Mouse (Mus musculus): Measurements from ENCODE around the gene Slc2a8. TPM values are rescaled to one million over a fixed set of nuclear protein-coding genes. Genes with fewer than 3 reads are reported as not detected.
"Not testable (repeated sequence)": the region's sequence is repeated elsewhere in the genome, so short reads cannot be mapped to it uniquely, and the experiment has no call there.

The Slc2a8 gene
- 4.3 and 7.0 TPM in 2 replicates for polyA plus RNA-seq (2012)

DNA sequence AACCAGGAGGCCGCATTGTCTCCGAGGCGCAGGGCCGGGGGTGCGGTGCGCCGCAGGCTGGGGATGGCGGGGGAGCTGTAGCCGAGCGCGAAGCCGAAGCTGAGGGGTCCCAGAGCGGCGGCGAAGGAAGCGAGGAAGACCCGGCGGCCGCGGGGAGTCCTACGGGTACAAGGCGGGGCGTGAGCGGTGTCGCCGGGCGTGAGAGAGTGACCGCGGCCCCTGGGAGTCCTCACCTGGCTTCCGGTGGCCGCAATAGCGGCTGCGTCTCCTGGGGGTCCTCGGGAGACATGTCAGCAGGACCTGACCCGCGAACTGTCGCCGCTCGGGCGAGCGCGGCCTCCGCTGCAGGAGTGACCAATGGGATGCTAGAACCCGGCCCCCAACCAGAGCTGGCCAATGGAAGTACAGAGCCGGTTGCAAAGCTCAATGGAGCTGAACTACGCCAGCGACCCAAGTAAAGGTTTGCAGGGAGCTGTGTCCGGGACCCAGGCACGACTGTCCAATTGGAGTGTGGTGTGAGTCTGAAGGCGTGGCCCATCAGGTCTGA, at the start of gene Slc2a8:
Gene Slc2a8 (minus strand): TSS at position 359 of the 547 bp plus-strand sequence.
- peaks cover 61% of the 10 kb centered on the region for H3K4me1 ChIP-seq (ENCODE audit: control insufficient read depth)
- TF ChIP-seq TAL1 (IDR thresholded peaks at IDR 0.05; ENCODE audit: low read length) (no peak), GATA1 (IDR thresholded peaks at IDR 0.05; ENCODE audit: low read length) (no peak)
- peaks cover 17% of the 10 kb centered on the region for H3K27me3 ChIP-seq (ENCODE audit: control insufficient read depth)
- H3K36me3 ChIP-seq (ENCODE audit: control insufficient read depth), result peaks cover 6% of the 10 kb centered on the region
- peak within 1 kb of the TSS; percentile 71 for H3K4me3 ChIP-seq (replicated peaks)
- no peaks in the 10 kb centered on the region for H3K9me3 ChIP-seq (ENCODE audit: control insufficient read depth, low read length)

DNA sequence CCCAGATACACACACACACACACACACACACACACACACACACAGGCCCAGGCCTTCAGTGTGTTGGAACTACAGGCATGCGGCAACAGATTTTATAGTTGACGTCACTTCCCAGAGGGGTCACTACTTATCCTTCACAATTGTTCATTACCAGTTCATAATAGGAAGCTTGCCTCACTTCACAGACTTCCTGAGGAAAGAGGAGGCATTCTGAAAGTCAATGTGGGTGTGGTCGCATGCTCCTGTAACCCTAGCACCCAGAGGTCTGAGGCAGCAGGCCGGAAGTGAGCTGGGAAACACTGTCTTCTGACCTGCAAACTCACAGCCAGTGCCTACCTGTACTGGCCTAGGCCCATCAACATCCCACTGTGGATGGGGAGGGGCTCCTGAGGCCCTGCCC, 43.2 kb upstream of the Slc2a8 start:
- Histone ChIP-seq H3K4me1 (ENCODE audit: control insufficient read depth) (no peaks in the 10 kb centered on the region), H3K27me3 (ENCODE audit: control insufficient read depth) (no peaks in the 10 kb centered on the region), H3K4me3 (replicated peaks) (no peak overlapping the region), H3K36me3 (ENCODE audit: control insufficient read depth) (no peaks in the 10 kb centered on the region), H3K9me3 (ENCODE audit: control insufficient read depth, low read length) (no peaks in the 10 kb centered on the region)
- TF ChIP-seq TAL1 (IDR thresholded peaks at IDR 0.05; ENCODE audit: low read length) (no peak), GATA1 (IDR thresholded peaks at IDR 0.05; ENCODE audit: low read length) (no peak)

DNA sequence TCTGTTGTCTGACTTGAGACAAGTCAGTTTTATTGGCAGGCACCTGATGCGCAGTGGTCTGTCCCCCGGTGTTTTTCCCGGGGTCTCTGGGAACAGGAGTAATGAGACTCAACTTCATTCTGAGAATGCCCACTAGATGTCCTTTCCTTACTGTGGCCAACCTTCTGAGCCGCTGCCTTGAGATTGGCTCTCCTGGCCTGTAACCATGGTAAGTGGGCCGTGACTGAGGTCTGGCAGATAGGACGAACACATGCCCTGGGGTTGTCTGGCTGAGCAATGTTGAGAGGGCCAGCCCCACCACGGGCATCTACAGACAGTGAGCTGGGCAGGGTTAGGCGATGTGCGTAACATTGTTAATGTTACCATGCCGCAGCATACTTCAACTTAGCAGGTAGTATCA, 42.7 kb upstream of the Slc2a8 start:
- Histone ChIP-seq H3K4me1 (ENCODE audit: control insufficient read depth) (no peaks in the 10 kb centered on the region), H3K36me3 (ENCODE audit: control insufficient read depth) (no peaks in the 10 kb centered on the region), H3K9me3 (ENCODE audit: control insufficient read depth, low read length) (no peaks in the 10 kb centered on the region), H3K27me3 (ENCODE audit: control insufficient read depth) (no peaks in the 10 kb centered on the region), H3K4me3 (replicated peaks) (no peak overlapping the region)
- TF ChIP-seq GATA1 (IDR thresholded peaks at IDR 0.05; ENCODE audit: low read length) (no peak), TAL1 (IDR thresholded peaks at IDR 0.05; ENCODE audit: low read length) (no peak)

DNA sequence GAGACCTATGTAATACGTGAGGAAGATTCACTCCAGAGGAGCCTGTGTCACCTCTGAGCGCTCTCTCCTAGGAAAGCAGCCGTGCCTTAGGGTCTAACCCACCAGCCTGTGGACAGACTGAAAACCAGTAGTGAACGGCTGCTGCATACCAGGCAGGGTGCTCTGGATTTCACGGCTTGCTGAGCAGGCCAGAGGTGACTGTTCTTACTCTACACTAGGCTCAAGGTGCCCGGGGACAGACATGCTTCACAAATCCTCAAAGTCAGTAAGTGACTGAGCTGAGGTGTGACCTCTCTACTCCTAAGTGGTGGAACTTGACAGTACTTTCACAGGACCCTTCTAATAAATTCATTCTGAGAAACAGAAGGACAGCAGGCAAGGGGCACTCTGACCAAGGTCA, 41.0 kb upstream of the Slc2a8 start:
- no peaks in the 10 kb centered on the region for H3K4me1 ChIP-seq (ENCODE audit: control insufficient read depth)
- no peaks in the 10 kb centered on the region for H3K9me3 ChIP-seq (ENCODE audit: control insufficient read depth, low read length)
- TF ChIP-seq GATA1 (IDR thresholded peaks at IDR 0.05; ENCODE audit: low read length) (no peak), TAL1 (IDR thresholded peaks at IDR 0.05; ENCODE audit: low read length) (no peak)
- H3K36me3 ChIP-seq (ENCODE audit: control insufficient read depth), result no peaks in the 10 kb centered on the region
- no peaks in the 10 kb centered on the region for H3K27me3 ChIP-seq (ENCODE audit: control insufficient read depth)
- H3K4me3 ChIP-seq (replicated peaks), result no peak overlapping the region

DNA sequence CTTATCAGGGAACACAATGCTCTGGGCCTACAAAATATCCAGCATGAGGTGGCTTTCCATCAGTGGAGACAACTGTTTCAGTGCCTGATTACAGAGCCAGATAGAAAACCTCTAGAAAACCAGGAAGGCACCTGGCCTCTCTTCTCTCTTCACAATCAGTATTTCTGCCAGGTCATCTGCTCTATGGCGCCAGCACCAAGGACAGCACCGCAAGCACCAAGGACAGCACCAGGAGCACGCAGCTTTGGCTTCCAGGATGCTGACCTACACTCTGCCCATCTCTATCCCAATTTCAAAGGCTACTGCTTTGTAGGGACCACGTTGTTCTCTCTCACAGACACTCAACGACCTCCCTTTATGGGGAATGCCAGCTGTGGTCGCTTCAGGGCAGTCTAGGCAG, 36.1 kb upstream of the Slc2a8 start:
- Histone ChIP-seq H3K4me3 (replicated peaks) (no peak overlapping the region), H3K27me3 (ENCODE audit: control insufficient read depth) (no peaks in the 10 kb centered on the region), H3K9me3 (ENCODE audit: control insufficient read depth, low read length) (no peaks in the 10 kb centered on the region), H3K36me3 (ENCODE audit: control insufficient read depth) (no peaks in the 10 kb centered on the region), H3K4me1 (ENCODE audit: control insufficient read depth) (no peaks in the 10 kb centered on the region)
- TF ChIP-seq TAL1 (IDR thresholded peaks at IDR 0.05; ENCODE audit: low read length) (no peak), GATA1 (IDR thresholded peaks at IDR 0.05; ENCODE audit: low read length) (no peak)

DNA sequence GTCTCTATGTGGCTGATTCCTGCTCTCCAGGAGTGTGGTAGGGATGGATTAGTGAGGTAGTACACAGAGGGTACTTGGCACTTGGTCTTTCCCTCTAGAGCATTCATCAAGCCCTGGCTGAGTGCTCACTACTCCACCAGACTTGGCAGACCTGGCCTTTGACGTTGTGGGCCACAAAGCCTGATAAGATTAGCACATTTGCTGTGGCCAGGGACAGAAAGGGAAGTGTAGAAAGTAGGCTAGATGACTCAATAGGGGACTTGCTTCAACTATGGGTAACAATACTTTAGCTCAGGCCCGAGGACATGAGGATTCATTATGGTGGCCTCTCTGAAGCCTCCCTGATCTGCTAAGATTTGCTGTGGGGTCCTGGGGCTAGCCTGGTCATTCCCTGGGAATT, 35.3 kb upstream of the Slc2a8 start:
- H3K36me3 ChIP-seq (ENCODE audit: control insufficient read depth), result no peaks in the 10 kb centered on the region
- TF ChIP-seq TAL1 (IDR thresholded peaks at IDR 0.05; ENCODE audit: low read length) (no peak), GATA1 (IDR thresholded peaks at IDR 0.05; ENCODE audit: low read length) (no peak)
- H3K27me3 ChIP-seq (ENCODE audit: control insufficient read depth), result no peaks in the 10 kb centered on the region

DNA sequence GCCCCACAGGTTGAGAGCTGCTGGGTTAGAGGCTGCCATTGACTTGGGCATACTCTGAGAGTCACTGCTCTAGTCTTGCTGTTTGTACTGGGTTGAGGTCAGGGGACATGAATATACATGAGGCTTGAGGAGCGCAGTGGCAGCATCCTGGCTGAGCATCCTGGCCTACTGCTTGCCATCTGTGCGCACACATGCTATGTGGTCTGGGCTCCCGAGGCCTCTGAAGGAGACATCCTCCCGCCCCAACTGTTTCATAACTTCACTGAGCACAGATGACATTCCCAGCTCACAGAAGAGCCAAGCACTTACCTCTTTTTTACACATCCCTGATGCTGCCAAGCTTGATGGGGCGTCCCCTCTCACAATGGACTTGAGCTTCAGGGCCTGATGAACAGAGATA, 33.0 kb upstream of the Slc2a8 start:
- no peaks in the 10 kb centered on the region for H3K4me1 ChIP-seq (ENCODE audit: control insufficient read depth)
- no peaks in the 10 kb centered on the region for H3K36me3 ChIP-seq (ENCODE audit: control insufficient read depth)
- H3K4me3 ChIP-seq (replicated peaks), result no peak overlapping the region
- H3K27me3 ChIP-seq (ENCODE audit: control insufficient read depth), result no peaks in the 10 kb centered on the region
- no peaks in the 10 kb centered on the region for H3K9me3 ChIP-seq (ENCODE audit: control insufficient read depth, low read length)
- TF ChIP-seq TAL1 (IDR thresholded peaks at IDR 0.05; ENCODE audit: low read length), result no peak
- no peak for TF ChIP-seq GATA1 (IDR thresholded peaks at IDR 0.05; ENCODE audit: low read length)

More for the DNA sequence above, 35.3 kb upstream of the Slc2a8 start:
- H3K4me3 ChIP-seq (replicated peaks), result no peak overlapping the region
- no peaks in the 10 kb centered on the region for H3K9me3 ChIP-seq (ENCODE audit: control insufficient read depth, low read length)
- no peaks in the 10 kb centered on the region for H3K4me1 ChIP-seq (ENCODE audit: control insufficient read depth)

DNA sequence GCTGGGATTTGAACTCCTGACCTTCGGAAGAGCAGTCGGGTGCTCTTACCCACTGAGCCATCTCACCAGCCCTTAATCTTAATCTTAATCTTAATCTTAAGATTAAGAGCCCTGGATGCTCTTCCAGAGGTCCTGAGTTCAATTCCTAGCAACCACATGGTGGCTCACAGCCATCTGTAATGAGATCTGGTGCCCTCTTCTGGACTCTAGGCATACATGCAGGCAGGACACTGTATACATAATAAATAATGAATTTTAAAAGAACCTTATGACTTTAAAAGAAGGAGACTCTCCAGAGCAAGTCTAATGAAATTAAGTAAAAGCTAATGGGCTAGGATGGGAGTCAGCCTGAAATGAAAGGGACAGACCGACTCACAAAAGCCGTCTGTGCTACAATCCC, 27.2 kb upstream of the Slc2a8 start:
- not testable (repeated sequence) for H3K4me1 ChIP-seq (ENCODE audit: control insufficient read depth); H3K4me3 ChIP-seq (replicated peaks); H3K27me3 ChIP-seq (ENCODE audit: control insufficient read depth); H3K9me3 ChIP-seq (ENCODE audit: control insufficient read depth, low read length); H3K36me3 ChIP-seq (ENCODE audit: control insufficient read depth)

DNA sequence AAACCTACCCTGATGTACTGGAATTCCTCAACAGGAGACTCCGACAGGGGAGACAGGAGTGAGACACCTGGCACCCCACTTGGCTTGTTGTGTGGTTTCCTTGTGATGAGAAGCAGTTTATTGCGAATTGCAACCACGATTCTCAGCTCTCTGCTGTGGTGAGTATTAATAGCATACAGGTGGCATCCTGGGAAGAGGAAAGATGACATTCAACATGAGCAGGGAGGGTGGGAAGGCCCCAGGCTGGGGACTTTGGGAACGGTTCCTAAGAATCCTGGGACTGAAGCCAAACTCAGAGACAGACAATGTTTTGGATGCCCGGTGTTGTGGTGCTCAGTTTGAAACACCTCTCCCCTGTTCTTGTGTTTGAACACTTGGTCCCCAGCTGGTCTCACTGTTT, 23.2 kb upstream of the Slc2a8 start:
- H3K36me3 ChIP-seq (ENCODE audit: control insufficient read depth), result no peaks in the 10 kb centered on the region
- H3K4me3 ChIP-seq (replicated peaks), result no peak overlapping the region
- no peaks in the 10 kb centered on the region; the same call in 1 of the 2 replicates for H3K27me3 ChIP-seq (ENCODE audit: control insufficient read depth)
- TF ChIP-seq GATA1 (IDR thresholded peaks at IDR 0.05; ENCODE audit: low read length), result no peak
- no peaks in the 10 kb centered on the region for H3K9me3 ChIP-seq (ENCODE audit: control insufficient read depth, low read length)
- no peaks in the 10 kb centered on the region for H3K4me1 ChIP-seq (ENCODE audit: control insufficient read depth)

DNA sequence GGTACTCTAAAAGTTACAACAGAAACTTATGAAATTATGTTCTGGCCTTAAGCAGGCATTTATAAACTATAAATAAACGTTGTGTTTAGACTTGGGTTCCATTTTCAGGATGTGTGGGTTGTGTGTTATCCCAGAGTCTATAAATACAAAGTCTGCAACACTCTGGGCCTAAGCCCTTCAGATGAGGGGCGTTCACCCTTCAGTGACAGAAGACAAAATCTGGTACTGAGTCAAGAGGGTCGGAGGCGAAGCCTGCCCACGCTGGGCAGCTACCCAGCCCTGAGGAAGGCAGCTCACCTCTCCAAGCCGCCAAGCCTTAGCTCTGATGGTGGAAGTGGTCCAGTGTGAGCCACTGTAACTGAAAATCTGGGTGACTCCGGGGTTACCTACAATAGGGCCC, 20.3 kb upstream of the Slc2a8 start:
- H3K4me1 ChIP-seq (ENCODE audit: control insufficient read depth), result no peaks in the 10 kb centered on the region
- TF ChIP-seq GATA1 (IDR thresholded peaks at IDR 0.05; ENCODE audit: low read length), result no peak
- TF ChIP-seq TAL1 (IDR thresholded peaks at IDR 0.05; ENCODE audit: low read length), result no peak
- no peaks in the 10 kb centered on the region for H3K9me3 ChIP-seq (ENCODE audit: control insufficient read depth, low read length)
- no peaks in the 10 kb centered on the region for H3K36me3 ChIP-seq (ENCODE audit: control insufficient read depth)
- no peak overlapping the region for H3K4me3 ChIP-seq (replicated peaks)
- H3K27me3 ChIP-seq (ENCODE audit: control insufficient read depth), result no peaks in the 10 kb centered on the region; the same call in 1 of the 2 replicates
